Mouse (Mus musculus): ENCODE measurements around the gene Cacna2d3. TPM values are rescaled to one million over a fixed set of nuclear protein-coding genes. Genes with fewer than 3 reads are reported as not detected.

The Cacna2d3 gene
- total RNA-seq, 1 experiment: 0.40 TPM

- no peaks in the 10 kb centered on the region for H3K36me3 ChIP-seq (ENCODE audit: control insufficient read depth, insufficient read depth, low read length, poor library complexity, severe bottlenecking)
Measured at GRCm38 (mm10) chr14:29025335-29025734, 696.3 kb downstream of the Cacna2d3 start.

GRCm38 (mm10) chr14:29023246-29023645 lies 698.4 kb downstream of the Cacna2d3 start:
- Histone ChIP-seq H3K9ac (ENCODE audit: insufficient read depth, low read depth, low read length, poor library complexity, severe bottlenecking) (no peak overlapping the region), H3K27ac (ENCODE audit: insufficient read depth, low read depth, low read length, poor library complexity, severe bottlenecking) (no peak overlapping the region), H3K36me3 (ENCODE audit: control insufficient read depth, insufficient read depth, low read length, poor library complexity, severe bottlenecking) (no peaks in the 10 kb centered on the region), H3K9me3 (ENCODE audit: control insufficient read depth, insufficient read depth, low read depth, low read length) (no peaks in the 10 kb centered on the region), H3K4me1 (ENCODE audit: control insufficient read depth in 2 of 2, insufficient read depth in 2 of 2, low read length in 2 of 2, poor library complexity in 1 of 2) (no peaks in the 10 kb centered on the region), H3K4me3 (ENCODE audit: insufficient read depth in 1 of 2, low read depth in 1 of 2, low read length in 2 of 2, poor library complexity in 1 of 2, severe bottlenecking in 1 of 2) (no peak overlapping the region)
- TF ChIP-seq ZNF384 (IDR thresholded peaks at IDR 0.05; ENCODE audit: low read depth, low read length) (no peak), HCFC1 (IDR thresholded peaks at IDR 0.05; ENCODE audit: borderline replicate concordance, insufficient read depth, low read length) (no peak), CHD2 (IDR thresholded peaks at IDR 0.05; ENCODE audit: low read depth, low read length) (no peak), ZC3H11A (IDR thresholded peaks at IDR 0.05; ENCODE audit: borderline replicate concordance, low read depth, low read length) (no peak), MAFK (IDR thresholded peaks at IDR 0.05; ENCODE audit: insufficient read depth, low read depth, low read length) (no peak)
- no peak for DNase-seq (ENCODE audit: low read depth, low spot score)
- in situ Hi-C loops (cut with MboI; ENCODE audit: low sequenced_read_pairs in 2 of 2, unreplicated experiment in 2 of 2): no loop called here

More at GRCm38 (mm10) chr14:29025335-29025734, 696.3 kb downstream of the Cacna2d3 start:
- H3K9me3 ChIP-seq (ENCODE audit: control insufficient read depth, insufficient read depth, low read depth, low read length): no peaks in the 10 kb centered on the region
- no peak overlapping the region for H3K4me3 ChIP-seq (ENCODE audit: insufficient read depth in 1 of 2, low read depth in 1 of 2, low read length in 2 of 2, poor library complexity in 1 of 2, severe bottlenecking in 1 of 2)
- in situ Hi-C loops (cut with MboI; ENCODE audit: low sequenced_read_pairs in 2 of 2, unreplicated experiment in 2 of 2): no loop called here
- TF ChIP-seq ZC3H11A (IDR thresholded peaks at IDR 0.05; ENCODE audit: borderline replicate concordance, low read depth, low read length): no peak
- TF ChIP-seq ZNF384 (IDR thresholded peaks at IDR 0.05; ENCODE audit: low read depth, low read length): no peak
- TF ChIP-seq CHD2 (IDR thresholded peaks at IDR 0.05; ENCODE audit: low read depth, low read length): no peak
- no peak for TF ChIP-seq MAFK (IDR thresholded peaks at IDR 0.05; ENCODE audit: insufficient read depth, low read depth, low read length)
- no peak for TF ChIP-seq HCFC1 (IDR thresholded peaks at IDR 0.05; ENCODE audit: borderline replicate concordance, insufficient read depth, low read length)
- DNase-seq (ENCODE audit: low read depth, low spot score): no peak
- H3K4me1 ChIP-seq (ENCODE audit: control insufficient read depth in 2 of 2, insufficient read depth in 2 of 2, low read length in 2 of 2, poor library complexity in 1 of 2): no peaks in the 10 kb centered on the region
- H3K9ac ChIP-seq (ENCODE audit: insufficient read depth, low read depth, low read length, poor library complexity, severe bottlenecking): no peak overlapping the region
- H3K27ac ChIP-seq (ENCODE audit: insufficient read depth, low read depth, low read length, poor library complexity, severe bottlenecking): no peak overlapping the region

GRCm38 (mm10) chr14:29021295-29021694 lies 700.4 kb downstream of the Cacna2d3 start:
- no peak overlapping the region for H3K9ac ChIP-seq (ENCODE audit: insufficient read depth, low read depth, low read length, poor library complexity, severe bottlenecking)
- no peak overlapping the region for H3K27ac ChIP-seq (ENCODE audit: insufficient read depth, low read depth, low read length, poor library complexity, severe bottlenecking)
- peaks cover 0 to 2% of the 10 kb centered on the region in 2 experiments; a peak in 1 of 4 replicates for H3K4me1 ChIP-seq (ENCODE audit: control insufficient read depth in 2 of 2, insufficient read depth in 2 of 2, low read length in 2 of 2, poor library complexity in 1 of 2)
- in situ Hi-C loops (cut with MboI; ENCODE audit: low sequenced_read_pairs in 2 of 2, unreplicated experiment in 2 of 2): no loop called here
- DNase-seq (ENCODE audit: low read depth, low spot score): no peak
- H3K9me3 ChIP-seq (ENCODE audit: control insufficient read depth, insufficient read depth, low read depth, low read length): no peaks in the 10 kb centered on the region
- H3K4me3 ChIP-seq (ENCODE audit: insufficient read depth in 1 of 2, low read depth in 1 of 2, low read length in 2 of 2, poor library complexity in 1 of 2, severe bottlenecking in 1 of 2): no peak overlapping the region
- TF ChIP-seq CHD2 (IDR thresholded peaks at IDR 0.05; ENCODE audit: low read depth, low read length) (no peak), HCFC1 (IDR thresholded peaks at IDR 0.05; ENCODE audit: borderline replicate concordance, insufficient read depth, low read length) (no peak), MAFK (IDR thresholded peaks at IDR 0.05; ENCODE audit: insufficient read depth, low read depth, low read length) (no peak), ZNF384 (IDR thresholded peaks at IDR 0.05; ENCODE audit: low read depth, low read length) (no peak), ZC3H11A (IDR thresholded peaks at IDR 0.05; ENCODE audit: borderline replicate concordance, low read depth, low read length) (no peak)
- H3K36me3 ChIP-seq (ENCODE audit: control insufficient read depth, insufficient read depth, low read length, poor library complexity, severe bottlenecking): no peaks in the 10 kb centered on the region

- Histone ChIP-seq H3K27ac (ENCODE audit: insufficient read depth, low read depth, low read length, poor library complexity, severe bottlenecking) (no peak overlapping the region), H3K9ac (ENCODE audit: insufficient read depth, low read depth, low read length, poor library complexity, severe bottlenecking) (no peak overlapping the region), H3K9me3 (ENCODE audit: control insufficient read depth, insufficient read depth, low read depth, low read length) (no peaks in the 10 kb centered on the region), H3K4me3 (ENCODE audit: insufficient read depth in 1 of 2, low read depth in 1 of 2, low read length in 2 of 2, poor library complexity in 1 of 2, severe bottlenecking in 1 of 2) (no peak overlapping the region), H3K4me1 (ENCODE audit: control insufficient read depth in 2 of 2, insufficient read depth in 2 of 2, low read length in 2 of 2, poor library complexity in 1 of 2) (peaks cover 0 to 5% of the 10 kb centered on the region in 2 experiments; a peak in 1 of 4 replicates), H3K36me3 (ENCODE audit: control insufficient read depth, insufficient read depth, low read length, poor library complexity, severe bottlenecking) (no peaks in the 10 kb centered on the region)
- TF ChIP-seq ZNF384 (IDR thresholded peaks at IDR 0.05; ENCODE audit: low read depth, low read length) (no peak), HCFC1 (IDR thresholded peaks at IDR 0.05; ENCODE audit: borderline replicate concordance, insufficient read depth, low read length) (no peak), CHD2 (IDR thresholded peaks at IDR 0.05; ENCODE audit: low read depth, low read length) (no peak), MAFK (IDR thresholded peaks at IDR 0.05; ENCODE audit: insufficient read depth, low read depth, low read length) (no peak), ZC3H11A (IDR thresholded peaks at IDR 0.05; ENCODE audit: borderline replicate concordance, low read depth, low read length) (no peak)
- in situ Hi-C loops (cut with MboI; ENCODE audit: low sequenced_read_pairs in 2 of 2, unreplicated experiment in 2 of 2): no loop called here
- no peak for DNase-seq (ENCODE audit: low read depth, low spot score)
Measured at GRCm38 (mm10) chr14:29018316-29019000, 703.2 kb downstream of the Cacna2d3 start.

Measured in ES-E14 (cell line).